Comparison of ENCODE assay signal across 13 mouse cellular contexts in the genomic region with DNA sequence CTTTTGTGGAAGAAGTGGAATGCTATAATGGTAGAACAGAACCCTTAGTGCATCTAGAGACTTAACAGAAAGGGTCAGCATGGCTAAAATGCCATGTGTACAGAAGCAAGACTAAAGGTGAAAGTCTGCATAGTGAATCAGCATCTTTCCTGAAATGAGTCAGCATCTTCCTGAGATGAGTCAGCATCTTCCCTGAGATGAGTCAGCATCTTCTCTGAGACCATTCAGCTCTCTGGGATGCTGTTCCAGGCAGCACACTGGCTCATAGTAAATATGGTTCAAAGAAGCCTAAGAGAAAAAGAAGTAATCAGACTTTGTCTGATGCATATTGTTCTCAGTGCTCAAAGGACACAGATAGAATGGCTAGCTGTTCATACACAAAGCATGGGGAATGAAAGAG.
A peak's percentile ranks its signal among the peaks of the same experiment; 100 is the strongest.
DNase-seq lines count a peak whose midpoint lies in the region.
"Had no signal": no experiment of that assay in that cellular context is flagged by ENCODE, and none has a peak within 500 bp of the region (broad histone marks: within the 10 kb centered on the region; RNA-seq: fewer than 3 reads in every experiment).

No protein-coding gene starts in this region.

- DNase-seq in left cerebral cortex, adult 11 months (ENCODE audit: low spot score), result peak; percentile 2
- DNase-seq in left cerebral cortex, adult 8-10 months (ENCODE audit: low spot score in 2 of 2), result no peak
- DNase-seq in A20 (ENCODE audit: low read depth, low spot score) (peak; percentile 38), R1 (ENCODE audit: low read depth, low spot score) (peak; percentile 22), adipocyte (ENCODE audit: low spot score) (no peak)
- peak; percentile 3 for DNase-seq in retina, embryonic 14.5 days (ENCODE audit: low spot score)
- no peak for DNase-seq in layer of hippocampus, adult 8-10 months (ENCODE audit: low spot score in 2 of 2)
- DNase-seq: adrenal gland, postnatal 14 days; cerebellum, adult 11-12 months; gastrocnemius, postnatal 10 days; kidney, postnatal 4 days; layer of hippocampus, adult 9-11 months; left cerebral cortex, postnatal 4 days had no signal

Comparison
In these comparisons a context has a peak if more than half of its experiments do, and no peak if none do; other contexts are left out.
1. DNase-seq: peak in left cerebral cortex, adult 11 months (single experiment), A20 (single experiment), R1 (single experiment) and retina, embryonic 14.5 days (single experiment); none in left cerebral cortex, adult 8-10 months (0 of 2), adipocyte (single experiment) and layer of hippocampus, adult 8-10 months (0 of 2).